Mouse (Mus musculus): ENCODE results near the gene BC052040.

DNA sequence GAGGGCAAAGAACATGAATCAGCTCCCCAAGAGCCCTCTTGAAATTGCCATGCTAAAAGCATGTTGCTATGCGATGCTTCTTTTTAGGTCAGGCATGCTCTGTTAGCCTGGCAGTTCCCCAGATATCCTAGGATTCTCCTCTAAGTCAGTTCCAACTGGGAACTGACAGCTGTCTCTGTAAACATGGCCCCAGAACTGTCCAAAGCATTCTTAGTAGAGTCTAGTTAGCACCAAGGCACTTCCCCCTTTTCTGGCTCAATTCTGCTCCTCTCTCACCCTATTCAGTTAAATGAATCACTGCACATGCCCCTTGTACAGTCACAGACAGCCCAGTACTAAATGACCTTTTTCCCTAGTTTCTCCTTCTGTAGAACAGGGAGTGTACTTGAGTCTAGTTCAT is 191.2 kb downstream of the BC052040 start:
- TF ChIP-seq ZC3H11A (IDR thresholded peaks at IDR 0.05; ENCODE audit: borderline replicate concordance, low read depth, low read length) = no peak
- no peak for TF ChIP-seq HCFC1 (IDR thresholded peaks at IDR 0.05; ENCODE audit: borderline replicate concordance, insufficient read depth, low read length)
